Mouse (Mus musculus) stomach, postnatal 0 days (tissue): ENCODE data around the gene Gm28051. TPM values are rescaled to one million over a fixed set of nuclear protein-coding genes. Genes with fewer than 3 reads are reported as not detected.

ENCODE experiments used
- ATAC-seq: fragments of 200-750 bp; cut with Nextera tagmentation; 2 replicates; pipeline ENCODE4 v1.8.0; 2017; ENCODE audit not compliant: low FRiP score, low TSS enrichment
- DNase-seq: peaks from one replicate; pipeline ENCODE4 v3.0.0-alpha.2; 2016; ENCODE audit warnings: low spot score
- H3K27ac ChIP-seq: fragments of 300-500 bp; sonication (generic); replicated peaks from 2 replicates; pipeline ENCODE4 v1.5.1; 2014; ENCODE audit warnings: mild to moderate bottlenecking, control low read depth
- H3K27me3 ChIP-seq: fragments of 300-500 bp; sonication (generic); 2 replicates; pipeline ENCODE4 v1.6.1; 2014; ENCODE audit warnings: low read length; ENCODE audit not compliant: control insufficient read depth, insufficient read depth
- H3K36me3 ChIP-seq: fragments of 300-500 bp; sonication (generic); 2 replicates; pipeline ENCODE4 v1.6.1; 2014; ENCODE audit warnings: low read length, mixed read lengths; ENCODE audit not compliant: control insufficient read depth, insufficient read depth
- H3K4me1 ChIP-seq: fragments of 300-500 bp; sonication (generic); replicated peaks from 2 replicates; pipeline ENCODE4 v1.6.1; 2014; ENCODE audit warnings: antibody characterized with exemption; ENCODE audit not compliant: control insufficient read depth, insufficient read depth
- H3K4me2 ChIP-seq: fragments of 300-500 bp; sonication (generic); replicated peaks from 2 replicates; pipeline ENCODE4 v1.6.1; 2014; ENCODE audit warnings: low read depth, mild to moderate bottlenecking, control low read depth, moderate library complexity
- H3K4me3 ChIP-seq: fragments of 300-500 bp; sonication (generic); 2 replicates; pipeline ENCODE4 v1.5.1; 2014; ENCODE audit warnings: low read depth, low read length, control low read depth
- H3K9ac ChIP-seq: fragments of 300-500 bp; sonication (generic); 2 replicates; pipeline ENCODE4 v1.6.1; 2014; ENCODE audit warnings: mild to moderate bottlenecking, low read length, control low read depth, mixed read lengths
- H3K9me3 ChIP-seq: fragments of 300-500 bp; sonication (generic); 2 replicates; pipeline ENCODE4 v1.6.1; 2016; ENCODE audit warnings: low read length; ENCODE audit not compliant: control insufficient read depth
- CTCF ChIP-seq: IDR thresholded peaks from 2 replicates; pipeline ENCODE4 v1.5.1; 2016; ENCODE audit warnings: antibody characterized with exemption, low read depth, mild to moderate bottlenecking, moderate library complexity
- EP300 ChIP-seq: optimal IDR thresholded peaks from 2 replicates; pipeline ENCODE3; 2016; ENCODE audit warnings: antibody characterized with exemption
- WGBS: fragments of 180-500 bp; shearing (Covaris S2); extraction: QIAGEN DNeasy Blood & Tissue Kit; methylation state at CpG from one replicate; pipeline ENCODE4 v1.1.7; 2014; 5-methylcytosine and 5-hydroxymethylcytosine counted together
- polyA plus RNA-seq: library from polyadenylated mRNA; unstranded; fragments of >200 nt; fragmentation: Nextera tagmentation; extraction: Ambion mirVana; gene quantifications from 2 replicates; pipeline ENCODE4 v1.2.1, GENCODE M21; 2015

Gene Gm28051
- polyA plus RNA-seq, 1 experiment from 2014 or later: not detected

DNA sequence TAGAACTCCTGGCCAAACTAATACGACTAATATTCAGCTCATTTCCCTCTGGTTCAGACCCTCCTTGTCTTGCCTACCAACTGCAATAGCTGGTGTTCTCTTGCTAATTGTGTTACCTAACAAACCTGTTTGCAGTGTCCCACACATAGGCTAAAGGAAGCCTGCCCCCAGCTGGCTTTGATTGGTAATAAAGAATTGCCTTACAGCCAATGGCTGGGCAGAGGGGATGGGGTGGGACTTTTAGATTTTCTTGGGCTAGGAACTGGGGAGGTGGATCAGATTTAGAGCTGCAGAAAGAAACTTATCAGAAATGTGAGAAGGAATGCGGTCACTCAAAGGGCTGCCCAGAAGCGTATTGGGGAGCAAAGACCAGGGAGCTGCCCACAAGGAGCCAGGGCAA lies 21.9 kb upstream of the Gm28051 start:
- no peaks in the 10 kb centered on the region for H3K4me1 ChIP-seq
- H3K9me3 ChIP-seq: no peaks in the 10 kb centered on the region
- H3K27me3 ChIP-seq: no peaks in the 10 kb centered on the region
- peak; percentile 60 for TF ChIP-seq CTCF
- no peak for TF ChIP-seq EP300
- ATAC-seq (peak; percentile 64; the same call in 1 of the 2 replicates), DNase-seq (peak; percentile 63)
- WGBS: 38% methylated on average over 3 of the region's 3 CpGs
- H3K4me3 ChIP-seq: no peak overlapping the region
- H3K4me2 ChIP-seq: no peak overlapping the region
- no peak overlapping the region for H3K9ac ChIP-seq
- no peak overlapping the region for H3K27ac ChIP-seq
- H3K36me3 ChIP-seq: peaks cover 14% of the 10 kb centered on the region

DNA sequence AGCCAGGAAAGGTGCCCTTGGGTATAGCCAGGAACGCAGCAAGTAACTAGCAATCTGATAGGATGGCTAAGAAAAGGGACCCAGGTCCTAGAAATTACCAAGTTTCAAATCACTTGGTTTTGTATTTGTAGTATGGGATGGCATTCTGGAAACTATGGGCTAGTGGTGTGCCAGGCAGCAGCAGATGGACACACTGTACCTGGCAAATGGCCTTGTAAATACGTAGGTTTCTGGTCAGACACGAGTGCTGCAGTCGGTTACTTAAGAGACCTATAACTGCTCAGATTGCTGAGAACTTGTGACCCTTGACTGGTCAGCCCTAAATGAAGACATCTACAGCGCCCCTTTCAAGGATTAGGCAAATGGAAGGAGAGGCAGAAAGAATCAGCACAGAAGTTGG lies 20.6 kb upstream of the Gm28051 start:
- no peaks in the 10 kb centered on the region for H3K4me1 ChIP-seq
- no peak overlapping the region for H3K27ac ChIP-seq
- H3K27me3 ChIP-seq: no peaks in the 10 kb centered on the region
- H3K4me2 ChIP-seq: no peak overlapping the region
- H3K36me3 ChIP-seq: peaks cover 15% of the 10 kb centered on the region
- no peak for DNase-seq
- no peak overlapping the region for H3K4me3 ChIP-seq
- H3K9me3 ChIP-seq: no peaks in the 10 kb centered on the region
- TF ChIP-seq CTCF (no peak), EP300 (no peak)
- ATAC-seq: no peak
- no peak overlapping the region for H3K9ac ChIP-seq
- WGBS: 81% methylated on average over 5 of the region's 5 CpGs

DNA sequence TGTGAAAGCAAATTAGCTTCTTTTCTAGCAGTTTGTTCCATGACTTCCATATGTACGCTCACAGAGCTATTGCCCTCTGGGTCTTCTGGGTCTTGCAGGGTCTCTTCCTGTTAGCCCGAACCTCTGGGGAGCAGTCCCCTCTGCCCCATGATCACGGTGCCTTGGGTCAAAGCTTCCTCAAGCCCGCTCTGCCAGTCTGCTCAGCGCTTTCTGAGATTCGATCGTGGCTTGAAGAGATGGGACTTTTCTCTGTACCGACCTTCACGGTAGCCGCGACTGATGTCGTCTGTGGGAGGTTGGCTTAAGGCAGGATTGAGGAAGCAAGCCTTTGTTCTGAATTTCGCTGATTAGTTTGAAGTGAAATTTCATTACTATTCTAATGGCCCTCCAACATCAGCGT lies 18.5 kb upstream of the Gm28051 start:
- no peak for ATAC-seq
- no peak overlapping the region for H3K27ac ChIP-seq
- no peaks in the 10 kb centered on the region for H3K9me3 ChIP-seq
- peaks cover 23% of the 10 kb centered on the region for H3K36me3 ChIP-seq
- no peak overlapping the region for H3K4me2 ChIP-seq
- DNase-seq: no peak
- no peak overlapping the region for H3K9ac ChIP-seq
- no peaks in the 10 kb centered on the region for H3K27me3 ChIP-seq
- no peak for TF ChIP-seq EP300
- TF ChIP-seq CTCF: no peak
- 92% methylated on average over 14 of the region's 14 CpGs for WGBS
- H3K4me3 ChIP-seq: no peak overlapping the region
- H3K4me1 ChIP-seq: no peaks in the 10 kb centered on the region

DNA sequence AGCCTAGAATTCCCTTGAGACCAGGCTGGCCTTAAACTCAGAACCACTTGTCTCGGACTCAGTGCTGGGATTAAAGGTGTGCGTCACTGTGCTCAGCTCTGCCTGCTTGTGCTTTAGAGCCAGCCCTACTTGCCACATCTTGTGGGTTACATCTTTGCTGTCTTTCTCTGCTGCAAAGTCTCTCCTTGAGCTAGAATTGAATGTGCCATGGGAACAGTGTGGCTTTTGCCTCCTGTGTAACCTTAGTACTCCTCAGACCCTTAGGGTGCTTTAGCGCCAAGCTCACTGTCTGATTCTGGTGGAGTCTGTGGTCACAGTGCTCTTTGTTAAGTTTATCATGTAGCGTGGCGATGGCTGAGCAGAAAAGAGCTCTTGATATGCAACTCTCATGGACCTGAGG lies 15.1 kb upstream of the Gm28051 start:
- ATAC-seq (no peak), DNase-seq (no peak)
- Histone ChIP-seq H3K4me2 (no peak overlapping the region), H3K9ac (no peak overlapping the region), H3K4me3 (no peak overlapping the region), H3K36me3 (peaks cover 29% of the 10 kb centered on the region), H3K9me3 (no peaks in the 10 kb centered on the region), H3K27ac (no peak overlapping the region), H3K27me3 (no peaks in the 10 kb centered on the region), H3K4me1 (no peaks in the 10 kb centered on the region)
- whole genome bisulfite sequencing: 94% methylated on average over 5 of the region's 5 CpGs
- TF ChIP-seq EP300 (no peak), CTCF (no peak)

DNA sequence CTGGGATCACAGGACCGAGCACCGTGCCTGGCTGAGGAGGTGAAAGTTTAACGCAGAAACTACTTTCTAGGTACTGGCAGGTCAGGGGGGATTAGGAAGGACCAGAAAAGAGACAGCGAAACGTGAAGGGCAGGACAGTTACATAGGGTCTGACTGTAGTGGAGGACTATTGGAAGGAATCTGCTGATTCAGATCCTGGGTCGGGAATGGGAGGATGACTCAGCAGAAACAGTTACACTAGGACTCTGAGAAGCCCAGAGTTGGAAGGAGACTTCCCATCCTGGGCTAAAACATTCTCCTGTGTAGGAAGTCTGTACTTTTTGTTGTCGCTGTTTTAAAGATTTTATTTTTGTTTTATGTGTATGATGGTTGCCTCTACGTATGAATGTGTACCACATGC lies 14.0 kb upstream of the Gm28051 start:
- Histone ChIP-seq H3K36me3 (peaks cover 23% of the 10 kb centered on the region), H3K4me3 (no peak overlapping the region), H3K27ac (no peak overlapping the region), H3K9me3 (no peaks in the 10 kb centered on the region), H3K4me1 (no peaks in the 10 kb centered on the region), H3K27me3 (no peaks in the 10 kb centered on the region), H3K4me2 (no peak overlapping the region), H3K9ac (no peak overlapping the region)
- DNase-seq (no peak), ATAC-seq (no peak)
- whole genome bisulfite sequencing: 92% methylated on average over 8 of the region's 8 CpGs
- TF ChIP-seq EP300: no peak
- TF ChIP-seq CTCF: no peak

DNA sequence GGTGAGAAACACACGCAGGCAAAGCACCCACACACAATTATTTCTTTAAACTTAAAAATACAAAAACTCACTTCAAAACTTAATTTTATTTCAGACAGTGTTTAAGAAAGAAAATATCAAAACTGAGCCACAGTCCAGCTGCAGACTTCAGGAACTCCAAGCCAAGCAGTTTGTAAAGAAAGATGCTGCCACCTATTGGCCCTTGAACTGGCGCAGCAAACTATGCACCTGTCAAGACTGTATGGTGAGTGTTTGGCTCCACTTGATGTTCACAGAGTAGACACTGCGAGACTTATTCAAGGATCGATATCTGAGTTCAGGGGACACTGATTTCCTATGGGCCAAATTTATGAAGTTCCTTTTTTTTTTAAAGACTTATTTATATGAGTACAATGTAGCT lies 11.4 kb upstream of the Gm28051 start:
- Histone ChIP-seq H3K4me1 (no peaks in the 10 kb centered on the region), H3K27ac (no peak overlapping the region), H3K9me3 (no peaks in the 10 kb centered on the region), H3K9ac (no peak overlapping the region), H3K4me3 (no peak overlapping the region), H3K4me2 (no peak overlapping the region), H3K36me3 (peaks cover 19% of the 10 kb centered on the region), H3K27me3 (no peaks in the 10 kb centered on the region)
- no peak for ATAC-seq
- 92% methylated on average over 4 of the region's 4 CpGs for WGBS
- DNase-seq: no peak
- TF ChIP-seq CTCF (peak; percentile 61), EP300 (no peak)
